Mouse (Mus musculus): ENCODE measurements around the gene Timp2. TPM values are rescaled to one million over a fixed set of nuclear protein-coding genes. Genes with fewer than 3 reads are reported as not detected.
"Not testable (repeated sequence)": the region's sequence is repeated elsewhere in the genome, so short reads cannot be mapped to it uniquely, and the experiment has no call there.

Gene Timp2
- total and polyA plus RNA-seq, 3 experiments: not detected

GRCm38 (mm10) chr11:118379251-118380009, 23.9 kb upstream of the Timp2 start:
- no peak for ATAC-seq (ENCODE audit: extremely low read depth, insufficient number of reproducible peaks, low FRiP score, poor library complexity, severe bottlenecking)
- Histone ChIP-seq H3K4me1 (ENCODE audit: insufficient read depth, low read depth, low read length) (no peaks in the 10 kb centered on the region), H3K36me3 (replicated peaks) (no peaks in the 10 kb centered on the region), H3K27me3 (ENCODE audit: insufficient read depth, low read length) (peaks cover 2% of the 10 kb centered on the region; the same call in 1 of the 2 replicates), H3K4me3 (ENCODE audit: low read depth, low read length) (no peak overlapping the region), H3K9me3 (replicated peaks) (no peaks in the 10 kb centered on the region)
- TF ChIP-seq CTCF (IDR thresholded peaks at IDR 0.05; ENCODE audit: low read depth, low read length) (0 out of 2 replicates have a peak, but pooled peaks have one; percentile 23), GATA2 (IDR thresholded peaks at IDR 0.05; ENCODE audit: borderline replicate concordance, low read depth, low read length) (no peak)
- DNase-seq (ENCODE audit: low spot score): peak; percentile 47

- no peak for DNase-seq (ENCODE audit: low spot score)
- no peak for ATAC-seq (ENCODE audit: extremely low read depth, insufficient number of reproducible peaks, low FRiP score, poor library complexity, severe bottlenecking)
- Histone ChIP-seq H3K4me3 (ENCODE audit: low read depth, low read length) (no peak overlapping the region), H3K9me3 (replicated peaks) (no peaks in the 10 kb centered on the region), H3K4me1 (ENCODE audit: insufficient read depth, low read depth, low read length) (no peaks in the 10 kb centered on the region), H3K27me3 (ENCODE audit: insufficient read depth, low read length) (peaks cover 2% of the 10 kb centered on the region; the same call in 1 of the 2 replicates), H3K36me3 (replicated peaks) (no peaks in the 10 kb centered on the region)
- TF ChIP-seq CTCF (IDR thresholded peaks at IDR 0.05; ENCODE audit: low read depth, low read length) (no peak), GATA2 (IDR thresholded peaks at IDR 0.05; ENCODE audit: borderline replicate concordance, low read depth, low read length) (no peak), GATA1 (IDR thresholded peaks at IDR 0.05; ENCODE audit: borderline replicate concordance, low read length) (no peak), TAL1 (conservative IDR thresholded peaks at IDR 0.05; ENCODE audit: low read depth, low read length) (no peak), POLR2AphosphoS5 (IDR thresholded peaks at IDR 0.05; ENCODE audit: insufficient replicate concordance, low read depth, low read length) (no peak)
These were observed 23.1 kb upstream of the Timp2 start for GRCm38 (mm10) chr11:118378656-118379055.

- not testable (repeated sequence) for ATAC-seq (ENCODE audit: extremely low read depth, insufficient number of reproducible peaks, low FRiP score, poor library complexity, severe bottlenecking); H3K27me3 ChIP-seq (ENCODE audit: insufficient read depth, low read length); H3K4me1 ChIP-seq (ENCODE audit: insufficient read depth, low read depth, low read length); H3K36me3 ChIP-seq (replicated peaks); DNase-seq (ENCODE audit: low spot score); H3K4me3 ChIP-seq (ENCODE audit: low read depth, low read length); H3K9me3 ChIP-seq (replicated peaks)
These were observed 20.8 kb upstream of the Timp2 start for GRCm38 (mm10) chr11:118376323-118376722.

- ATAC-seq (ENCODE audit: extremely low read depth, insufficient number of reproducible peaks, low FRiP score, poor library complexity, severe bottlenecking): no peak
- no peak for DNase-seq (ENCODE audit: low spot score)
- Histone ChIP-seq H3K4me3 (ENCODE audit: low read depth, low read length) (no peak overlapping the region), H3K36me3 (replicated peaks) (no peaks in the 10 kb centered on the region), H3K4me1 (ENCODE audit: insufficient read depth, low read depth, low read length) (no peaks in the 10 kb centered on the region), H3K9me3 (replicated peaks) (no peaks in the 10 kb centered on the region), H3K27me3 (ENCODE audit: insufficient read depth, low read length) (peaks cover 6% of the 10 kb centered on the region; the same call in 1 of the 2 replicates)
- TF ChIP-seq CTCF (IDR thresholded peaks at IDR 0.05; ENCODE audit: low read depth, low read length): no peak
- TF ChIP-seq TAL1 (conservative IDR thresholded peaks at IDR 0.05; ENCODE audit: low read depth, low read length): no peak
- TF ChIP-seq POLR2AphosphoS5 (IDR thresholded peaks at IDR 0.05; ENCODE audit: insufficient replicate concordance, low read depth, low read length): no peak
These were observed 20.3 kb upstream of the Timp2 start for GRCm38 (mm10) chr11:118375881-118376280.

- H3K27me3 ChIP-seq (ENCODE audit: insufficient read depth, low read length): peaks cover 6% of the 10 kb centered on the region; the same call in 1 of the 2 replicates
- DNase-seq (ENCODE audit: low spot score): no peak
- H3K4me1 ChIP-seq (ENCODE audit: insufficient read depth, low read depth, low read length): no peaks in the 10 kb centered on the region
- ATAC-seq (ENCODE audit: extremely low read depth, insufficient number of reproducible peaks, low FRiP score, poor library complexity, severe bottlenecking): no peak
- no peak overlapping the region for H3K4me3 ChIP-seq (ENCODE audit: low read depth, low read length)
- H3K9me3 ChIP-seq (replicated peaks): no peaks in the 10 kb centered on the region
- H3K36me3 ChIP-seq (replicated peaks): no peaks in the 10 kb centered on the region
- no peak for TF ChIP-seq GATA1 (IDR thresholded peaks at IDR 0.05; ENCODE audit: borderline replicate concordance, low read length)
- TF ChIP-seq TAL1 (conservative IDR thresholded peaks at IDR 0.05; ENCODE audit: low read depth, low read length): no peak
- no peak for TF ChIP-seq POLR2AphosphoS5 (IDR thresholded peaks at IDR 0.05; ENCODE audit: insufficient replicate concordance, low read depth, low read length)
- no peak for TF ChIP-seq CTCF (IDR thresholded peaks at IDR 0.05; ENCODE audit: low read depth, low read length)
- no peak for TF ChIP-seq GATA2 (IDR thresholded peaks at IDR 0.05; ENCODE audit: borderline replicate concordance, low read depth, low read length)
These were observed 19.9 kb upstream of the Timp2 start for GRCm38 (mm10) chr11:118375461-118375860.

- H3K4me1 ChIP-seq (ENCODE audit: insufficient read depth, low read depth, low read length): no peaks in the 10 kb centered on the region
- no peak overlapping the region for H3K4me3 ChIP-seq (ENCODE audit: low read depth, low read length)
- ATAC-seq (ENCODE audit: extremely low read depth, insufficient number of reproducible peaks, low FRiP score, poor library complexity, severe bottlenecking) (no peak), DNase-seq (ENCODE audit: low spot score) (no peak)
- no peaks in the 10 kb centered on the region for H3K9me3 ChIP-seq (replicated peaks)
- peaks cover 6% of the 10 kb centered on the region; the same call in 1 of the 2 replicates for H3K27me3 ChIP-seq (ENCODE audit: insufficient read depth, low read length)
- TF ChIP-seq CTCF (IDR thresholded peaks at IDR 0.05; ENCODE audit: low read depth, low read length) (no peak), TAL1 (conservative IDR thresholded peaks at IDR 0.05; ENCODE audit: low read depth, low read length) (no peak), POLR2AphosphoS5 (IDR thresholded peaks at IDR 0.05; ENCODE audit: insufficient replicate concordance, low read depth, low read length) (no peak), GATA1 (IDR thresholded peaks at IDR 0.05; ENCODE audit: borderline replicate concordance, low read length) (no peak), GATA2 (IDR thresholded peaks at IDR 0.05; ENCODE audit: borderline replicate concordance, low read depth, low read length) (no peak)
- no peaks in the 10 kb centered on the region for H3K36me3 ChIP-seq (replicated peaks)
These were observed 19.5 kb upstream of the Timp2 start for GRCm38 (mm10) chr11:118375006-118375405.

GRCm38 (mm10) chr11:118374506-118374905, 19.0 kb upstream of the Timp2 start:
- TF ChIP-seq CTCF (IDR thresholded peaks at IDR 0.05; ENCODE audit: low read depth, low read length): no peak
- no peak for TF ChIP-seq POLR2AphosphoS5 (IDR thresholded peaks at IDR 0.05; ENCODE audit: insufficient replicate concordance, low read depth, low read length)
- TF ChIP-seq GATA1 (IDR thresholded peaks at IDR 0.05; ENCODE audit: borderline replicate concordance, low read length): no peak
- TF ChIP-seq GATA2 (IDR thresholded peaks at IDR 0.05; ENCODE audit: borderline replicate concordance, low read depth, low read length): no peak
- TF ChIP-seq TAL1 (conservative IDR thresholded peaks at IDR 0.05; ENCODE audit: low read depth, low read length): no peak
- no peaks in the 10 kb centered on the region for H3K9me3 ChIP-seq (replicated peaks)
- H3K4me3 ChIP-seq (ENCODE audit: low read depth, low read length): no peak overlapping the region
- H3K4me1 ChIP-seq (ENCODE audit: insufficient read depth, low read depth, low read length): no peaks in the 10 kb centered on the region
- H3K36me3 ChIP-seq (replicated peaks): no peaks in the 10 kb centered on the region
- H3K27me3 ChIP-seq (ENCODE audit: insufficient read depth, low read length): peaks cover 6% of the 10 kb centered on the region; the same call in 1 of the 2 replicates
- no peak for ATAC-seq (ENCODE audit: extremely low read depth, insufficient number of reproducible peaks, low FRiP score, poor library complexity, severe bottlenecking)
- no peak for DNase-seq (ENCODE audit: low spot score)

Measured in G1E (cell line).